Mouse (Mus musculus) cerebellum, adult 2 months (tissue): Measurements from ENCODE around the gene Soga1.

Source experiments
- CTCF ChIP-seq: fragments of 200-500 bp; IDR thresholded peaks from 2 replicates; pipeline ENCODE4 v1.5.1; 2011; ENCODE audit warnings: low read depth, mild to moderate bottlenecking, control low read depth, low read length, moderate library complexity, borderline replicate concordance; ENCODE audit not compliant: insufficient read depth
- POLR2A ChIP-seq: fragments of 200-500 bp; IDR thresholded peaks from 2 replicates; pipeline ENCODE4 v1.6.1; 2011; ENCODE audit warnings: low read length, control low read depth, borderline replicate concordance; ENCODE audit not compliant: insufficient read depth

GRCm38 (mm10) chr2:157010634-157011310 is 68.3 kb downstream of the Soga1 start:
- TF ChIP-seq CTCF (no peak), POLR2A (no peak)
